Mouse (Mus musculus) stomach, postnatal 0 days (tissue): ENCODE data around the gene Smg9.

Source experiments
- CTCF ChIP-seq: IDR thresholded peaks from 2 replicates; pipeline ENCODE4 v1.5.1; 2016; ENCODE audit warnings: antibody characterized with exemption, low read depth, mild to moderate bottlenecking, moderate library complexity
- EP300 ChIP-seq: optimal IDR thresholded peaks from 2 replicates; pipeline ENCODE3; 2016; ENCODE audit warnings: antibody characterized with exemption

GRCm38 (mm10) chr7:24380370-24380769 lies 19.0 kb upstream of the Smg9 start:
- TF ChIP-seq CTCF = no peak
- TF ChIP-seq EP300 = no peak
